Mouse (Mus musculus) olfactory bulb, adult 2 months (tissue): ENCODE measurements around the gene Pdha1. TPM values are rescaled to one million over a fixed set of nuclear protein-coding genes. Genes with fewer than 3 reads are reported as not detected.

Experiments used
- H3K27ac ChIP-seq: fragments of 200-500 bp; 2 replicates; pipeline ENCODE4 v1.5.1; 2012; ENCODE audit warnings: low read depth, low read length; ENCODE audit not compliant: insufficient read depth
- H3K4me1 ChIP-seq: fragments of 200-500 bp; 2 replicates; pipeline ENCODE4 v1.6.1; 2012; ENCODE audit warnings: low read length; ENCODE audit not compliant: control insufficient read depth, insufficient read depth
- H3K4me3 ChIP-seq: fragments of 200-500 bp; 2 replicates; pipeline ENCODE4 v1.5.1; 2012; ENCODE audit warnings: mild to moderate bottlenecking, low read depth, low read length, moderate library complexity; ENCODE audit not compliant: insufficient read depth
- CTCF ChIP-seq: fragments of 200-500 bp; IDR thresholded peaks from 2 replicates; pipeline ENCODE4 v1.5.1; 2012; ENCODE audit warnings: low read depth, mild to moderate bottlenecking, low read length, moderate library complexity; ENCODE audit not compliant: insufficient read depth
- WGBS: fragments of 180-500 bp; shearing (Covaris S2); methylation state at CpG from one replicate; pipeline ENCODE4 v1.1.7; 2018; 5-methylcytosine and 5-hydroxymethylcytosine counted together
- polyA plus RNA-seq: library from polyadenylated mRNA; stranded (reverse); fragments of >200 nt; gene quantifications from 2 replicates; pipeline ENCODE4 v1.2.4, GENCODE M21; 2012; ENCODE audit warnings: low replicate concordance; ENCODE audit not compliant: missing spikeins, insufficient read depth, insufficient read length

Gene Pdha1
- polyA plus RNA-seq, 1 experiment, result not detected

DNA sequence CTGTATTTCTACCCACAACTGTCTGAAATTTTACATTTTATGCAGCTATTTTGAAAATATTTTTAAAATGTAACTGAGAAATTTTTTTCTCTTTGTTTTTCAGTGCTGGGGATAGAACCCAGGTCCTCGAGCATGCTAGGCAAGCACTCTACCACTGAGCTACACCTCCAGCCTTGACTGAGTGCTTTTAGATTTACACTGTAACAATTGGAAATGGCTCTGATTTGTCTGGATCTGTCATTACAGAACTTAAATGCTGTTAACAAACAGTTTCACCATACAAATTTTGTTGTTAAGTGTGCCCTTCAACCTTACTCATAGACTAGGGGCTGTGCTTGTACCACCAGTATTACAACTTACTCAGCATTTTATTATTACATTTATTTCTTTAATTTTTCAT is 46.2 kb downstream of the Pdha1 start:
- H3K4me1 ChIP-seq, result no peaks in the 10 kb centered on the region
- no peak overlapping the region for H3K27ac ChIP-seq
- no peak overlapping the region for H3K4me3 ChIP-seq
- no peak for TF ChIP-seq CTCF
- WGBS, result 74% methylated on average over 1 of the region's 1 CpGs

Other genes with a start within 250 kb of the Pdha1 start
- not detected in 2 replicates for gene Map3k15, start 150.0 kb downstream of the Pdha1 start, polyA plus RNA-seq